23 mouse cellular contexts compared by ENCODE assay signal in genomic region chr16:30090200-30090865, GRCm38 (mm10). TPM values are rescaled to one million over a fixed set of nuclear protein-coding genes. Genes with fewer than 3 reads are reported as not detected.
A peak's percentile ranks its signal among the peaks of the same experiment; 100 is the strongest.
DNase-seq lines count a peak whose midpoint lies in the region; ATAC-seq and TF ChIP-seq lines count a peak whose summit lies in the region.
"Had no signal": no experiment of that assay in that cellular context is flagged by ENCODE, and none has a peak within 500 bp of the region (broad histone marks: within the 10 kb centered on the region; RNA-seq: fewer than 3 reads in every experiment).

No protein-coding gene starts in this region.

- dilution Hi-C loops in CH12.LX (cut with MboI; ENCODE audit: extremely low pct_ligation_motif_present, extremely low pct_unique_long_range_greater_than_20kb, low sequenced_read_pairs): no loop called here

- H3K27ac ChIP-seq in CH12.LX (ENCODE audit: insufficient read depth, low read depth): no peak overlapping the region
- H3K27ac ChIP-seq in stomach, embryonic 16.5 days (ENCODE audit: low read length): 0 out of 2 replicates have a peak overlapping the region, but pooled peaks have one; percentile 17
- no peak overlapping the region for H3K27ac ChIP-seq in forebrain, embryonic 14.5 days (ENCODE audit: low read depth, low read length)
- H3K27ac ChIP-seq in forebrain, embryonic 13.5 days: no peak overlapping the region
- H3K27ac ChIP-seq: gastrocnemius, adult 2 months; heart, embryonic 13.5 days; hindbrain, postnatal 0 days; liver, embryonic 15.5 days; midbrain, embryonic 15.5 days had no signal

- H3K79me2 ChIP-seq in CH12.LX (replicated peaks; ENCODE audit: control insufficient read depth, extremely low read depth, insufficient read depth, poor library complexity, severe bottlenecking): no peaks in the 10 kb centered on the region

- no peak overlapping the region for H3K4me2 ChIP-seq in CH12.LX (ENCODE audit: insufficient read depth, low read depth, poor library complexity, severe bottlenecking)
- no peak overlapping the region for H3K4me2 ChIP-seq in stomach, embryonic 16.5 days (ENCODE audit: low read depth, low read length)
- no peak overlapping the region for H3K4me2 ChIP-seq in forebrain, embryonic 14.5 days (ENCODE audit: low read length)
- no peak overlapping the region for H3K4me2 ChIP-seq in forebrain, embryonic 13.5 days
- H3K4me2 ChIP-seq: heart, embryonic 13.5 days; liver, embryonic 15.5 days; midbrain, embryonic 15.5 days had no signal

- no peak for TF ChIP-seq POLR2A in CH12.LX (IDR thresholded peaks at IDR 0.05; ENCODE audit: low read depth, low read length)
- no peak for TF ChIP-seq POLR2A in lung, adult 2 months (IDR thresholded peaks at IDR 0.05; ENCODE audit: borderline replicate concordance, extremely low read depth, low read depth, low read length)

- ATAC-seq in stomach, embryonic 16.5 days (ENCODE audit: insufficient read depth, low FRiP score): no peak
- ATAC-seq in forebrain, embryonic 14.5 days: no peak
- ATAC-seq in forebrain, embryonic 13.5 days: no peak
- ATAC-seq: forebrain, postnatal 0 days; hindbrain, postnatal 0 days; midbrain, embryonic 15.5 days had no signal

- 69% methylated on average over 9 of the region's 9 CpGs for WGBS in lung, adult 2 months
- WGBS in stomach, embryonic 16.5 days: 64% methylated on average over 9 of the region's 9 CpGs
- WGBS in forebrain, embryonic 14.5 days: 89% methylated on average over 9 of the region's 9 CpGs
- 90% methylated on average over 9 of the region's 9 CpGs for WGBS in forebrain, embryonic 13.5 days

- no peak overlapping the region for H3K9ac ChIP-seq in CH12.LX (ENCODE audit: insufficient read depth, low read depth)
- no peak overlapping the region for H3K9ac ChIP-seq in stomach, embryonic 16.5 days (ENCODE audit: low read length)
- H3K9ac ChIP-seq in forebrain, embryonic 14.5 days (ENCODE audit: low read length): no peak overlapping the region
- no peak overlapping the region for H3K9ac ChIP-seq in forebrain, embryonic 13.5 days
- H3K9ac ChIP-seq: forebrain, postnatal 0 days; heart, embryonic 13.5 days; liver, embryonic 15.5 days; midbrain, embryonic 15.5 days had no signal

- H3K9me3 ChIP-seq in CH12.LX (replicated peaks; ENCODE audit: low read length): no peaks in the 10 kb centered on the region
- no peaks in the 10 kb centered on the region for H3K9me3 ChIP-seq in stomach, embryonic 16.5 days (replicated peaks; ENCODE audit: control insufficient read depth, low read length)
- H3K9me3 ChIP-seq in forebrain, embryonic 14.5 days (replicated peaks; ENCODE audit: control insufficient read depth, low read length): no peaks in the 10 kb centered on the region
- H3K9me3 ChIP-seq in forebrain, embryonic 13.5 days (replicated peaks): no peaks in the 10 kb centered on the region
- H3K9me3 ChIP-seq: heart, embryonic 13.5 days; liver, embryonic 15.5 days; megakaryocyte, embryonic 14.5 days; midbrain, embryonic 15.5 days had no signal

- peaks cover 9% of the 10 kb centered on the region for H3K27me3 ChIP-seq in CH12.LX (replicated peaks)
- no peaks in the 10 kb centered on the region for H3K27me3 ChIP-seq in stomach, embryonic 16.5 days (ENCODE audit: control insufficient read depth, insufficient read depth, low read length)
- no peaks in the 10 kb centered on the region for H3K27me3 ChIP-seq in forebrain, embryonic 14.5 days (replicated peaks; ENCODE audit: control insufficient read depth, insufficient read depth, low read length)
- no peaks in the 10 kb centered on the region for H3K27me3 ChIP-seq in forebrain, embryonic 13.5 days
- H3K27me3 ChIP-seq: heart, embryonic 13.5 days; liver, embryonic 15.5 days; midbrain, embryonic 15.5 days had no signal

- no peak for TF ChIP-seq CTCF in CH12.LX (conservative IDR thresholded peaks at IDR 0.05 in 1 of 2, IDR thresholded peaks at IDR 0.05 in 1 of 2; ENCODE audit: low read depth in 2 of 2, low read length in 2 of 2)
- TF ChIP-seq CTCF in lung, adult 2 months (IDR thresholded peaks at IDR 0.05; ENCODE audit: insufficient read depth, low read length): no peak

- in situ Hi-C loops in CH12.LX (cut with MboI; ENCODE audit: low pct_ligation_motif_present, low pct_unique_long_range_greater_than_20kb, low sequenced_read_pairs): no loop called here

- TF ChIP-seq RAD21 in CH12.LX (IDR thresholded peaks at IDR 0.05; ENCODE audit: low read depth, low read length): no peak

- H3K36me3 ChIP-seq in CH12.LX (replicated peaks in 1 of 2; ENCODE audit: control insufficient read depth in 1 of 2, insufficient read depth in 1 of 2, low read length in 1 of 2): no peaks in the 10 kb centered on the region
- H3K36me3 ChIP-seq in stomach, embryonic 16.5 days (ENCODE audit: control insufficient read depth, insufficient read depth, low read length): no peaks in the 10 kb centered on the region
- no peaks in the 10 kb centered on the region for H3K36me3 ChIP-seq in forebrain, embryonic 14.5 days (ENCODE audit: control insufficient read depth, insufficient read depth, low read length)
- H3K36me3 ChIP-seq in forebrain, embryonic 13.5 days (ENCODE audit: poor library complexity, severe bottlenecking): no peaks in the 10 kb centered on the region
- H3K36me3 ChIP-seq: heart, embryonic 13.5 days; liver, embryonic 15.5 days; midbrain, embryonic 15.5 days had no signal

- no peak for TF ChIP-seq EP300 in CH12.LX (IDR thresholded peaks at IDR 0.05; ENCODE audit: low read length)

- H3K4me1 ChIP-seq in CH12.LX (ENCODE audit: control insufficient read depth in 1 of 2, insufficient read depth in 2 of 2): no peaks in the 10 kb centered on the region
- no peaks in the 10 kb centered on the region for H3K4me1 ChIP-seq in lung, adult 2 months (ENCODE audit: control insufficient read depth, insufficient read depth, low read length)
- H3K4me1 ChIP-seq in stomach, embryonic 16.5 days (ENCODE audit: control insufficient read depth, insufficient read depth, low read length): 0 out of 2 replicates have a peak, but pooled peaks cover 3% of the 10 kb centered on the region
- no peaks in the 10 kb centered on the region for H3K4me1 ChIP-seq in forebrain, embryonic 14.5 days (ENCODE audit: control insufficient read depth, insufficient read depth, low read length)
- H3K4me1 ChIP-seq in forebrain, embryonic 13.5 days: no peaks in the 10 kb centered on the region
- H3K4me1 ChIP-seq: liver, embryonic 15.5 days; midbrain, embryonic 15.5 days had no signal

- H3K4me3 ChIP-seq in CH12.LX (replicated peaks in 1 of 3; ENCODE audit: low read depth in 2 of 3, low read length in 2 of 3, poor library complexity in 1 of 3): no peak overlapping the region
- no peak overlapping the region for H3K4me3 ChIP-seq in lung, adult 2 months (replicated peaks; ENCODE audit: extremely low read depth, low read depth, low read length)
- H3K4me3 ChIP-seq in stomach, embryonic 16.5 days (replicated peaks; ENCODE audit: low read length): no peak overlapping the region
- no peak overlapping the region for H3K4me3 ChIP-seq in forebrain, embryonic 14.5 days (ENCODE audit: low read depth, low read length)
- H3K4me3 ChIP-seq in forebrain, embryonic 13.5 days: no peak overlapping the region
- H3K4me3 ChIP-seq: erythroblast, embryonic 14.5 days; gastrocnemius, adult 2 months; heart, embryonic 13.5 days; liver, embryonic 15.5 days; megakaryocyte, embryonic 14.5 days; midbrain, embryonic 15.5 days had no signal

- peak; percentile 80 for DNase-seq in adrenal gland, adult 8-10 months
- DNase-seq in adrenal gland, postnatal 25 days: no peak
- no peak for DNase-seq in CH12.LX (ENCODE audit: extremely low read depth)
- DNase-seq in lung, adult 2 months: peak; percentile 25
- no peak for DNase-seq in layer of hippocampus, postnatal 36 days
- no peak for DNase-seq in forebrain, embryonic 14.5 days (ENCODE audit: low spot score)
- DNase-seq: cerebellum, postnatal 14 days; forebrain, postnatal 0 days; gastrocnemius, adult 2 months; heart, postnatal 4 days; kidney, adult 18-20 months; kidney, postnatal 25 days; layer of hippocampus, adult 9-11 months; thymus, postnatal 4 days had no signal

TF ChIP-seq in CH12.LX, 34 proteins besides CTCF, POLR2A, EP300 and RAD21:
- TF ChIP-seq JUN (IDR thresholded peaks at IDR 0.05; ENCODE audit: insufficient read depth, low read depth, low read length) (no peak; the same call in 1 of the 2 replicates), IRF4 (IDR thresholded peaks at IDR 0.05; ENCODE audit: low read depth, low read length) (peak; percentile 60; the same call in 1 of the 2 replicates)

RNA-seq across cellular contexts. Expression of gene Hes1, which starts 26.1 kb away (rescaled TPM):
- total RNA-seq in adrenal gland, adult 8-10 months (2022): 10 to 100 TPM; 25.2 to 38.7 (median 32.2) TPM
- 32.5 and 34.2 TPM in 2 replicates for total RNA-seq in adrenal gland, postnatal 25 days (2021)
- 3.4 and 3.6 TPM in 2 replicates for total RNA-seq in CH12.LX (2012; rRNA removed)
- total RNA-seq in CH12.LX (2014; rRNA removed): 1.4 and 2.4 TPM in 2 replicates
- polyA plus RNA-seq in CH12.LX (2012; ENCODE audit: insufficient read length, low read depth): 0.53 and 1.6 TPM in 2 replicates
- polyA plus RNA-seq in lung, adult 2 months (2012; rRNA removed): 167 and 332 TPM in 2 replicates
- polyA plus RNA-seq in stomach, embryonic 16.5 days (2015; fragmentation: Nextera tagmentation; extraction: Ambion mirVana): 34.4 and 38.5 TPM in 2 replicates
- total RNA-seq in layer of hippocampus, postnatal 36 days (2021): 10 to 100 TPM; 18.9 to 23.3 TPM
- 15.2 and 20.5 TPM in 2 replicates for polyA plus RNA-seq in forebrain, embryonic 14.5 days (2014; fragmentation: Nextera tagmentation; extraction: Ambion mirVana)
- 29.9 and 30.4 TPM in 2 replicates for polyA plus RNA-seq in forebrain, embryonic 13.5 days (2015; fragmentation: Nextera tagmentation; extraction: Ambion mirVana)
- total RNA-seq: granulocyte monocyte progenitor cell, adult 5-6 weeks had no signal

Comparison
In these comparisons a context has a peak if more than half of its experiments do, and no peak if none do; other contexts are left out.
1. DNase-seq: peak in adrenal gland, adult 8-10 months (single experiment) and lung, adult 2 months (single experiment); none in adrenal gland, postnatal 25 days (single experiment), CH12.LX (single experiment), layer of hippocampus, postnatal 36 days (0 of 2) and forebrain, embryonic 14.5 days (single experiment).